Mouse (Mus musculus) liver, embryonic 14.5 days (tissue): ENCODE measurements around the gene Fcgrt.
"Not testable (repeated sequence)": the region's sequence is repeated elsewhere in the genome, so short reads cannot be mapped to it uniquely, and the experiment has no call there.

ENCODE experiments used
- CTCF ChIP-seq: IDR thresholded peaks from 2 replicates; pipeline ENCODE4 v1.5.1; 2016; ENCODE audit warnings: antibody characterized with exemption, low read depth, control low read depth
- EP300 ChIP-seq: IDR thresholded peaks from 2 replicates; pipeline ENCODE4 v1.6.1; 2016; ENCODE audit warnings: antibody characterized with exemption, low read depth

DNA sequence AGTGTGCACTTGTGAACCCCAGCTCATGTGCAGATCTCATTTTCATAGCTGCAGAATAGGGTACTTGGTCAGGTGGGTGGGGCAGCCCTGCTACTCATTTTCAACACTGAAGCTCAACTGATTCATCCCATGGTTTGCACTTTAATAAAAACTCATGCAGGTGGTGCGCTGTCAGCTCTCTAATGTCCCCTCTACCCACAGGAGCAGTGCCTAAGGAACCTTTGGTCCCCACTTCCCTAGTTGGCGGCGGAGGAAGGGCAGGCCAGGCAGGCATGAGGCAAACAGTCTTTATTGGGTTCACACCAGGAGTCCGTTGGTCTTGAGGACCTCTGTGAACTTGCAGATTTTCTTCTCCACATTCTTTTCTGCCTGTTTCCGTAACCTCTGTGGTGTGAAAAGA lies 22.0 kb upstream of the Fcgrt start:
- TF ChIP-seq CTCF, EP300: not testable (repeated sequence)
